9 mouse cellular contexts compared by ENCODE assay signal in the genomic region with DNA sequence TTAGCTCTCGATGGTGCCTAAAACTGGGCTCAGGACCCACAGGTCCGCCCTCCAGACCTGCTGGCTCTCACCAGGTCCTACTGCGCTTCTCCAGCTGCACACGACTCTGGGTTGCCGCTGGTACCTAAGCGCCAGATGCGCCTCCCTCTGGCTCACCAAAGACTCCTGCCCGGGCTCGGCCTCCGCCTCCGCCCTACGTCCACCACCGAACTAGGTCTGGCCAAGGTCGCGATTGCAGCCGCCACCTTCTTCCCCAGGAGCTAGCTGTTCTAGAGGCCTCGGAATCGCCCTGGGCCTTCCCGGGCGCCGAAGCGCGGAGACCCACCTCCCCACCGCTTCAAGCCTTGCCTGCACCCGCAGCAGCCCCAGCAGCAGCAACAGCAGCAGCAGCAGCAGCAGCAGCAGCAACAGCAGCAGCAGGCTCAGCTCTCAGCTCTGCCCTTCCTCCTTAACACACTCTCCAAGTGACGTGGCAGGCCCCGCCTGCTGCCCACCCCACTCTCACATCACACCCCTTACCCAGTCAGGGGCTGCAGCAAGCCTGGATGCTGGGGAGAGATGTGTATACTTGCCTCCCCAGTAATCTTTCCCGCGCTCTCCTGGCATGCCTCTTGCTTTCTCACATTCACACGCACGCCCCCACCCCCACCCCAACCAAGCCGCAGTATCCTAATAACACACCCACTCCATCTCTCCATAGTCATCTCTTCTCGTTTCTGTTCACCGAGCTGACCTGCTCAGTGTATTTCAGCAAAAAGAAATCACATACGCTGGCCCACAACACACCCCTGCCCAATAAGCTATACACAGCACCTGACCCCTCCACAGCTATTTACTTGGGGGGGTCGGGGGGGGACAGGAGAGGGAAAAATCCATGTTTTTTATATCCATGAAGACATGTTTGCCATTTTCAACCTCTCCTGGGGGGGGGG. TPM values are rescaled to one million over a fixed set of nuclear protein-coding genes. Genes with fewer than 3 reads are reported as not detected.
A peak's percentile ranks its signal among the peaks of the same experiment; 100 is the strongest.
DNase-seq lines count a peak whose midpoint lies in the region; ATAC-seq and TF ChIP-seq lines count a peak whose summit lies in the region.
"Had no signal": no experiment of that assay in that cellular context is flagged by ENCODE, and none has a peak within 500 bp of the region (broad histone marks: within the 10 kb centered on the region; RNA-seq: fewer than 3 reads in every experiment).

A gene (minus strand): TSS at position 464 of the 932 bp plus-strand sequence.

- peaks cover 53% of the 10 kb centered on the region for H3K27me3 ChIP-seq in forebrain, embryonic 12.5 days
- H3K27me3 ChIP-seq in midbrain, embryonic 10.5 days (ENCODE audit: low read depth, poor library complexity, severe bottlenecking), result peaks cover 67% of the 10 kb centered on the region

- peak; percentile 94 for ATAC-seq in forebrain, embryonic 12.5 days (ENCODE audit: low FRiP score)
- ATAC-seq in granulocyte monocyte progenitor cell, adult 5-6 weeks (replicated peaks; ENCODE audit: poor library complexity, severe bottlenecking), result no peak

- no peaks in the 10 kb centered on the region for H3K36me3 ChIP-seq in forebrain, embryonic 12.5 days (replicated peaks)
- no peaks in the 10 kb centered on the region for H3K36me3 ChIP-seq in midbrain, embryonic 10.5 days

- H3K27ac ChIP-seq in forebrain, embryonic 12.5 days, result peak within 1 kb of the TSS; percentile 50; the same call in 1 of the 2 replicates
- H3K27ac ChIP-seq in layer of hippocampus, adult 2 months, result peak within 1 kb of the TSS; percentile 85
- peak within 1 kb of the TSS; percentile 72 for H3K27ac ChIP-seq in midbrain, embryonic 10.5 days (replicated peaks)

- peak within 1 kb of the TSS; percentile 51 for H3K4me3 ChIP-seq in forebrain, embryonic 12.5 days (replicated peaks)
- peak within 1 kb of the TSS; percentile 72 for H3K4me3 ChIP-seq in layer of hippocampus, adult 2 months
- H3K4me3 ChIP-seq in midbrain, embryonic 10.5 days, result peak within 1 kb of the TSS; percentile 71

- DNase-seq in cerebellum, postnatal 4 days (ENCODE audit: low spot score in 2 of 2), result peak; percentile 26 to 44
- no peak for DNase-seq in cerebellum, adult 9-10 months
- peak; percentile 32 for DNase-seq in ES-CJ7 (ENCODE audit: low read depth, low spot score)
- peak; percentile 49 for DNase-seq in layer of hippocampus, adult 2 months (ENCODE audit: low spot score in 2 of 2)
- peak; percentile 74 for DNase-seq in midbrain, embryonic 10.5 days (ENCODE audit: low spot score)
- DNase-seq in gastrocnemius, adult 18-20 months (ENCODE audit: low spot score), result no peak

- peaks cover 24% of the 10 kb centered on the region for H3K4me1 ChIP-seq in forebrain, embryonic 12.5 days
- H3K4me1 ChIP-seq in midbrain, embryonic 10.5 days, result peaks cover 23% of the 10 kb centered on the region

- peak within 1 kb of the TSS; percentile 63 for H3K9ac ChIP-seq in forebrain, embryonic 12.5 days

- H3K4me2 ChIP-seq in forebrain, embryonic 12.5 days, result peak within 1 kb of the TSS; percentile 94

- no peak for TF ChIP-seq CTCF in layer of hippocampus, adult 2 months (conservative IDR thresholded peaks at IDR 0.05)

- 2% methylated on average over 36 of the region's 36 CpGs for WGBS in forebrain, embryonic 12.5 days
- WGBS in midbrain, embryonic 10.5 days, result 3% methylated on average over 36 of the region's 36 CpGs

- H3K9me3 ChIP-seq in forebrain, embryonic 12.5 days, result no peaks in the 10 kb centered on the region
- no peaks in the 10 kb centered on the region for H3K9me3 ChIP-seq in midbrain, embryonic 10.5 days (replicated peaks)

RNA-seq across cellular contexts. Expression of the gene that starts here (rescaled TPM):
- 5.9 and 6.3 TPM in 2 replicates for polyA plus RNA-seq in forebrain, embryonic 12.5 days (2016; fragmentation: Nextera tagmentation; extraction: Ambion mirVana)
- 10 to 100 TPM; 46.6 to 48.5 TPM for total RNA-seq in layer of hippocampus, adult 2 months (2021)
- polyA plus RNA-seq in midbrain, embryonic 10.5 days (2016; fragmentation: Nextera tagmentation; extraction: Ambion mirVana), result 3.4 and 4.9 TPM in 2 replicates
- total RNA-seq in granulocyte monocyte progenitor cell, adult 5-6 weeks (2014; fragmentation: Nextera tagmentation), result 0.11 TPM in 1 of 2 replicates, not detected in the other
- not detected in 2 replicates for total RNA-seq in granulocyte monocyte progenitor cell, adult 5-6 weeks (2017)
- under 1 TPM; 0.37 to 0.38 TPM for total RNA-seq in gastrocnemius, adult 18-20 months (2021)
- total RNA-seq: CH12.LX had no signal

Comparison
In these comparisons a context has a peak if more than half of its experiments do, and no peak if none do; other contexts are left out.
1. RNA of the gene that starts here (total RNA-seq): 46.6 to 48.5 TPM in layer of hippocampus, adult 2 months; 0.37 to 0.38 TPM in gastrocnemius, adult 18-20 months and 0.11 TPM in granulocyte monocyte progenitor cell, adult 5-6 weeks; every median in the first group is over 10 times any median in the second.
2. DNase-seq: peak in cerebellum, postnatal 4 days (2 of 2), ES-CJ7 (single experiment), layer of hippocampus, adult 2 months (2 of 2) and midbrain, embryonic 10.5 days (single experiment); none in cerebellum, adult 9-10 months (single experiment) and gastrocnemius, adult 18-20 months (single experiment).
3. Peak in every context shown above with its lines, with median percentiles within 50 percentile points of each other: H3K27ac ChIP-seq and H3K4me3 ChIP-seq.